Mouse (Mus musculus) fat pad, adult 2 months (tissue): Measurements from ENCODE around the gene Ghr.

Experiments used
- DNase-seq: peaks from one replicate; pipeline ENCODE4 v3.0.0-alpha.2; 2011; ENCODE audit warnings: low read depth, low spot score; ENCODE audit errors: extremely low read depth

The Ghr gene

DNA sequence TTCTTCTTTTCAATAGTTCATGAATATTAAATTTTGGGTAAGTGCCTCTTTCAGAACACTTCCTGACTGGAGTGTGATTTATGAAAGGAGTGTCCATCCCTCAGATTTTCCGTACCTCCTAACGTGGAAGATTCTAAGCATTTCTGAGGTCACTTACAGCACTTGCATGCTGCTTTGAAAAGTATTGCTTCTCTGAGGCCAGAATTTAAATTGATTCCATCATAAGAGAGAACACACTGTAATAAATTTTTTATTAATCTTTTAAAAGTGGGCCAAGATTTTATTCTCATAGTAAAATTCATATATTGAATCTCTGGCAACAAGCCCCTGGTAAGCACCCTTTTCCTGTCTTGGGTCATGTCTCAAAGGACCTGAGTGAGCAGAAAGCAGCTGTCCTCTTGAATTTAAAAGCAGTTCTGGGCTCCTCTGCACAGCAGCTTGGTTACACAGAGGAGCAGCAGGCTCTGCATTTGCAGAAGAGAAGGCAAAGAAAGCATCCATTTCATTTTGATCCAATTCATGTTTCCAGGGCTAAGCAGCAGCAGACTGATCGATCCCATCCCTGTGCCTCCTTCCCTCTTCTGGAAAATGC is 46.9 kb downstream of the Ghr start:
- DNase-seq, result no peak

DNA sequence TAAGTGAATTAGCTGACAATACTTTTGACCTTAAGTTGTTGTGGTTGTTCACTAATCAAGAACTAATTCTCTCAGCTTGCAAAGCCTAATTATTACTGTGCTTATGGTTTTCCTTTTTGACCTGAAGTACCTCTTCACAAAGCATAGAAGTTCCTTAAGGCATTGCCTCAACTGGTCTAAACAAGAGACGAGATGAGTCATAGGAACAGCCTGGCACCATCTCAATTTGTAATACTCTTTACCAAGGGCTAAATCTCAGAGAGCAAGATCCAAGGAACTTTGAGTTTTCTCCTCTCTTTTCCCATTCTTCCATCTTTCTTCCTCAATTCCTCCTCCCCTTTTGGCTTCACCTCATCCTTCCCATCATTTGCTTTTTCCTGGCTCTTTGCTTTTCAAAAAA is 69.3 kb downstream of the Ghr start:
- DNase-seq, result peak; percentile 56

GRCm38 (mm10) chr15:3512380-3512779 is 70.9 kb downstream of the Ghr start:
- DNase-seq, result no peak

DNA sequence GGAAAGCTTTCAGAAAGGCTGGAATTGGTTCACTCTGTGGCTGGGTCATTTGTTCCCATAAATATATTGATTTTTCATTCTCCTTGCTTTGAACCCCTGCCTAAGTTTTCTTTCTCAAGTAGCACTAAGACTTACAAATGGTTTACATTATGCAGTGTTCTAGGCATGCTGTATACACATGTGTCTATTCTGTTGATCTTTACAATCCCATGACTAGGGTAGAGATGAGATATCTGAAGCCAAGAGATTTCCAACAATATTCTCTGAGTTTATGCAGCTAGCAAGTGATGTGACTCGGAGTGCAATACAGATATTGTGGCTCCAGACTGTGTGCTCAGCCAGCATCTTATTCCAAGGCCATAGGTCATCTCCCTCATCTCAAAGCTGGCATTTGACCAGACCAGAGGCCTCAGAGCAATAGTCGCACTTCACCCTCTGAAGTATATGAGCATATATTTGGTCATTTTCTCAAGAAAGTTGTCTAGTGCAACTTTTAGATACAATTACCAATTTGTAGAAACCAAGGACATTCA is 71.6 kb downstream of the Ghr start:
- DNase-seq, result no peak

- no peak for DNase-seq
Measured at GRCm38 (mm10) chr15:3509089-3509488, 74.2 kb downstream of the Ghr start.

DNA sequence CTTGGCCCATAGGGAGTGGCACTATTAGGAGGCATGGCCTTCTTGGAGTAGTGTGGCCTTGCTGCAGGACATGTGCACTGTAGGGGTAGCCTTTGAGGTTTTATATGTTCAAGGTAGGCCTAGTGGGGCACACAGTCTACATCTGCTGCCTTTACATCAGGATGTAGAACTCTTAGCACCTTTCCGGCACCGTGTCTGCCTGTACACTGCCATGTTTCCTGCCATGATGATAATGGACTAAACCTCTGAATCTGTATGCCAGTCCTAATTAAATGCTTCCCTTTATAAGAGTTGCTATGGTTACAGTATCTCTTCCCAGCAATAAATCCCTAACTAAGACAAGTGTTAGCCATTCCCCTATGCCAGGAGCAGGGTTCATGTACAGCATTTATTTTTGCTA is 76.0 kb downstream of the Ghr start:
- no peak for DNase-seq

DNA sequence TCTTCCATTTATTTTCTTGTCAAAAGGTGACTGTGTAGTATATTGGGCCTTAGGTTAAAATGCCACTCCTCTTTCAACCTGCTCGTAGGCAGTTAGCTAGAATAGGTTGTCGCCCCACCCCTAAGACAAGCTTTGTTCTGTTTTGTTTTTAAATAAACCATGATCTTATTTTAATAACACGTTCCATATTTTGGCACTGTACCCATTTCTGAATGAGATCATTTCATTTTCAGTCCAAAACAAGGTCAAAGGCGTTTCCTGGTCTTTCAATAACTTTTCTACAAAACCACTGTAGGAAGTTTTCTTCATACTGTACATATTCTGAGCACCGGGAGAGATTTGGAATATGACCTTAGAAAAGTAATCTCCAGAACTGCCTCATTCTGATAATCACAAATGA is 78.6 kb downstream of the Ghr start:
- no peak for DNase-seq

GRCm38 (mm10) chr15:3501683-3502082 is 81.6 kb downstream of the Ghr start:
- peak; percentile 87 for DNase-seq

- no peak for DNase-seq
Measured at GRCm38 (mm10) chr15:3499020-3499419, 84.3 kb downstream of the Ghr start.

DNA sequence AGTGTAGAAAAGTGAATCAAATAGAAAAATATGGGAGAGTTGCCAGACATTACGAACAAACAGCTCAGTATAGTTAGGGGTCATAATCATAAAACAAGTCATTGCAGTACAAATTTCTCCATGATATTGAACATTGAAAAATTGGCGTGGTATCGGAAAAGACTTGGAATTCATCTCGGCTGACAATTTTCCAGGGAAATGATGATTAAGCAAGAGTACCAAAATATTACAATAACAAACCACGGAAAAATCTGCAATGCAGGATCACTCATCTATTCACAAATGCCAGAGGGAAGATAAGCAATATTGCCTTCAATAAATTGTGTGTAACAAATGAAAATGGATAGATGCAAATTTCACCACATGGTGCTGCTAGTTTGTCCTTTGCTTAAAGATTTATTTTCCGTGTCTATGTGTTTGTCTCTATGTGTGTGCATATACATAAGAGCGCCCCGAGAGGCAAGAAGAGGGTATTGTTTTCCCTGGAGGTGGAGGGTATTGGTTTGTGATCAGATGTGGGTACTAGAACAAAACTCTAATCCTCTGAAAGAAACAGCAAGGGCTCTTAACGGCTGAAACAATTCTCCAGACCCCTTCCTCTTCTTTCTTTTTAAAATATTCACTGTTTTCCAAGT is 85.2 kb downstream of the Ghr start:
- DNase-seq, result no peak

DNA sequence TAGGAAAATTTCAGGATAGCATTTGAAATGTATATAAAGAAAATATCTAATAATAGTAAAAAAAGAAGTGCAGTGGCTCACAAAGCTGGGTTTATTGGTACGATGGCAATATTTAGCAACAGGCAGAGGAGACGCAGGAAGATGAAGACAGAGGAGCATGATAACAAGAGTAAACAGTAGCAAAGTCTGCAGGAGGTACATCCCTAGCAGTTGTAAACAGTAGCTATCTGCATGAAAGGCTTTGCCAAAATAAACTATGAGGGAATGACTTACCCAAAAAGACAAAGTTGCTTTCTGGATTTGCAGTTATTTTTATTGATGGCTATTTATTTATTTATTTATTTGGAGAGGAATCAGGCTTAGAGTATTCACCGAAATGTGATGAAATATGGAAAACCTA is 92.4 kb downstream of the Ghr start:
- no peak for DNase-seq

- no peak for DNase-seq
Measured at GRCm38 (mm10) chr15:3490011-3490410, 93.3 kb downstream of the Ghr start.

DNA sequence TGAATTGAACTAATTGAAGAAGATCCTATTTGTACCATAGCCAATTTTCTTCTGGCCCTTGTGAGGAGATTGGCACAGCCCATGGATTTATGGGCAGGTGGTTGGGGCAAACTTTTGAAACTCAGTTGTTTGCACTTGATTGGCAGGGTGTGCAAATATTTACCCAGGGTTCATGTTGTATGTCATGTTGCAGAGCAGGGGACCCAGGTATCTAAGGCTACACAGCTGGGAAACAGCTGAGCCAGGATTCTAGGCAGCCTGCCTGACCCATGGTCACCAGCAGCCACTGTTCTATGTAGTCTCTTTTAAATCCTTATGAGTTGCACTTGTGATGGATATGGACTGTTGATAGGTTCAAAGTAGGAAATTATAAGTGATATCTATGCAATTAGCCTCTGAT is 94.1 kb downstream of the Ghr start:
- peak; percentile 59 for DNase-seq

DNA sequence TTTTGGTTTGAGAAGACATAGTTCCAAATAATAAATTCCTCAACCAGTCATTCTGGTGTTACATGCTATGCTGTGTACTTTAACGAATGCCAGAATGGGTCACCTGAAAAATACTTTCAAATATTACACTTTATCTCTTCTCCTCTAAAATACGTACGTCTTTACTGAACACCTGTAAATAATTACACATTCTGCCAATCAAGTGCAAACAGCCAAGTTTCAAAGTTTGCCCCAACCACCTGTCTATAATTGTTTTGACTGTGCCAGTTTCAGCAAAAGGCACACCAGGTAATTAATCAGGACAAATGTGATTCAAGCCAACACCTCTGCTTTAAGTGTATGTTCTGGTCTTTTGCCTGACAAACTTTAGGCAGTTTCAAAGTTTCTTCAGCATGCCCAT is 94.7 kb downstream of the Ghr start:
- peak; percentile 63 for DNase-seq

GRCm38 (mm10) chr15:3486691-3487090 is 96.6 kb downstream of the Ghr start:
- DNase-seq, result no peak

DNA sequence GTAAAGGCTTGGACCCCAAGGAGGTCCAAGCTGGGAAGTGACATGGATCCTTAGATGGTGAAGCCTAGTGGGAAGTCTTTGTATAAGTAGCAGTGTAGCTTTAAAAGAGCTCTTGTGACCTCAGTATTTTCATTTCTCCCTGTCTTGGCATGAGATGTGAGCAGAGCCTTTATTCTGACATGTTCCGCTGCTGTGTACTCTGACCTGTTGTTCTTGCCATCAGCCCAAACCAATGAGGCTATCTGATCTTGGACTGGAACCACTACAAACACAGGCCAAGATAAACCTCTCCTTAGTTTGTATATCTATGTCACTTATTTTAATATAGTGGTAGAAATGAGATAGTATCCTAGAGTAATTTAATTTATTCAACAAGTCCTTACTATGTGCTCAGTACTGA is 97.9 kb downstream of the Ghr start:
- DNase-seq, result no peak

DNA sequence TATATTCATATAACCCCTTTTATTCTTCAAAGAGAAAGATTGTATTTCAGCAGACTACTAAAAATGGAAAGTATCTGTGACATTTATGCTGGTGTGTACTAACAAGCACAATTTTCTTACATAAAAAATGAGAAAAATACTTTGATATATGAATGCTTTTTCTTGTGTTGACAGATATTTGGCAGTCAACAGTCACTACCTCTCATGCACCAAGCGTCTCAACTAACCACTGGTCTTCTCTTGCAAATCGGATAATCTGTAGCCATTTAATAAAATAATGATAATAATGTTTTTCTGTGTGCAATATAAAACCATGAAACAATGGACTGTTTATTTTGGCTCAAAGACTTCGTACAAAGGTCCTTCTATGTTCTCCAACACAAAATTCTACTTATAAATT is 99.8 kb downstream of the Ghr start:
- no peak for DNase-seq

DNA sequence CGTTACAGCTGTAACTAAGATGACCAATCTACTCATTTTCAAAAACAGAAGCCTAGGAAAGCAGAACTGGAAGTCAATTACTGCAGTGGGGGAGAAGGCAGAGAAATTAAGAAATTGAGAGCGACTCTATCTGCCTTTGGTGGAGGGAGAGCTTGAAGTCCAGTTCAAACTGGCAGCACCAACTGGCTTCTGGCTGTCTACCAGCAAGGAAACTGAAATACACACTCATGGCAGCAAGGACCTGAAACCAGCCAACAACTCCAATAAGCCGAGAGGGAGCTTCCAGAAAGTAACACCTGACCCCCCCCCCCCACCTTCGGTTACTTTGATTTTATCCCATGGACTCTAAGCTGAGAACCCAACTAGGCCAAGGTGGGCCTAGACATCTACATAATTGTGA is 114.1 kb downstream of the Ghr start:
- no peak for DNase-seq

GRCm38 (mm10) chr15:3466608-3467007 is 116.7 kb downstream of the Ghr start:
- no peak for DNase-seq

DNA sequence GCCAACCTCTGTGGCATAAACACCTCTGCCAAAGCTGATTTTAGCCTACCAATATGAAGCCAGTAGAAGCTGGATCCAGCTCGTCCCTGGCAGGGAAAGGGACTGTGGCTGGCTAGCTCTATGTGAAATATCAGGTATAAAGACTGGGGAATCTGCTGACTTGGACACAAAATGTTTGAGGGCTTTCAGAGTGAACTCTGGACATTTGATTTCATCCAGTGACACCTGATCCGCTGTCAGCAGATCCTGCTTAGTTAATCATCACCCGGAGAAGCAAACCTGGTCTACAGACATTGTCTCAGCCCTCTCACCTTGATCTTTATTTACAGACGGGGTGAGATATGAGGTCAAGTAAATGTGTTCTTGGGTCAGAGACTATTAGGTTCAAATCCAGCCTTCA is 118.5 kb downstream of the Ghr start:
- DNase-seq, result no peak

GRCm38 (mm10) chr15:3456543-3456942 is 126.7 kb downstream of the Ghr start:
- DNase-seq, result no peak

DNA sequence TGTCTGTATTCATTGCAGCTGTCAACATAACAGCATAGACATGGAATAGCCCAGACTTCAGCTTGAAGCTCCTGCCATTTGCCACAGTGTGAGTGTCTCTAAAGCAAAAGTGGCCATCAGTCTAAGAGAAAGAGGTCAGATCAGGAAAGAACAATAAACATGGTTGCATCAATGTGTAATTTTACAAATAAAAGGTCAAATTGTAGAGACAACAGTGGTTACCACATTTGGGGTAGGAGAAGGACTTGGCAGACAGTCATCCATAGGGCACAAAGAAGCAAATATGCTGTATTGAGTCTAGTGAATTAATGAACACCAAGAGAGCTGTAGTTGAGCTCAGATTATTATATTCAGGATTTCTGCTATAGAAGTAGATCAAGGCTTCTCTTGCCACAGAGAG is 127.7 kb downstream of the Ghr start:
- no peak for DNase-seq
